Mouse (Mus musculus): ENCODE measurements at regions not wholly inside any gene's neighbourhood (a gene's known extent, or its start where the extent isn't known, plus 50 kb on each side); places are given as distances from the start of the nearest gene placed in this dataset.

DNA sequence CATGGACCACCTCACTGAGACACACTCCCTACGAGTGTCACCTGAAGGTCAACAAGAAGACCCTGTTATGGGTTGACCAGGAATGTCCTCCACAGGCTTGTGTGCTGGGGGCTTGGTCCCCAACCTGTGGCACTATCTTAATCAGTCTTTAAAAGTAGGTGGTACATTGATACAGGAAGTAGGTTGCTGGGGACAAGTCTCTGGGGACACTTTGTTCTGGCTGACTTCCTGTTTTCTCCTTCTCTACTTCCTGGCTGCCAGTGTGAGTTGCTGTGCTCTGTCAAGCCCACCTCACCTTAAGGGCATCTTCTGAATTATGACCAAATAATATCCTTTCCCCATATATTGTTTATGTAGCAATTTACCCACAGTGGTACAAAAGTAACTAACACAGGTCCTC is 96.1 kb downstream of the Cct6b start:
- Histone ChIP-seq H3K9ac (ENCODE audit: low read depth, low read length) (no peak overlapping the region), H3K36me3 (ENCODE audit: control insufficient read depth, insufficient read depth, low read length) (no peaks in the 10 kb centered on the region), H3K27me3 (replicated peaks; ENCODE audit: control insufficient read depth, insufficient read depth, low read length) (no peaks in the 10 kb centered on the region), H3K27ac (ENCODE audit: low read depth, low read length) (no peak overlapping the region), H3K4me1 (replicated peaks; ENCODE audit: control insufficient read depth, insufficient read depth, low read length) (no peaks in the 10 kb centered on the region), H3K9me3 (ENCODE audit: control insufficient read depth, low read length) (no peaks in the 10 kb centered on the region), H3K4me2 (no peak overlapping the region), H3K4me3 (ENCODE audit: low read depth, low read length) (no peak overlapping the region)
- WGBS, result 80% methylated on average over 1 of the region's 1 CpGs
- DNase-seq (ENCODE audit: low spot score), result no peak
- no peak for ATAC-seq (replicated peaks; ENCODE audit: low FRiP score)

DNA sequence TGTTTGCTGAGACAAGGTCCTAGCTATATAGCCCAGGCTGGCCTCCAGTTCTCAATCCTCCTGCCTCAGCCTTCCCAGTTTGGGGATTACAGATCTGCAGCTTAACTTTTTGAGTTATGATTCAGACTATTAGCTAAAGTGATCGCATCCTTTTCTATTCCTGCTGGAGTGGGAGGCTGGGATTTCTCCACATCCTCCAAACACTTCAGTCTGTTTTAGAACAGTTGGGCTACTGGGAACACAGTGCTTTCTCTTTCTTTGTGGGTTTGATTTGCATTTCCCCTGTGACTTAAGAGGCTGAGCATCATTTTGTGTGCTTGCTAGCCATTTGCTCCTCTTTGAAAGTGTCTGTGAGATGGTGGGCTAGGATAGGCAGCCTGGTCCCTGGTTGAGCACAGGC is 100.0 kb downstream of the Cct6b start:
- ATAC-seq (replicated peaks; ENCODE audit: low FRiP score), result no peak
- Histone ChIP-seq H3K4me2 (no peak overlapping the region), H3K9ac (ENCODE audit: low read depth, low read length) (no peak overlapping the region), H3K9me3 (ENCODE audit: control insufficient read depth, low read length) (no peaks in the 10 kb centered on the region), H3K36me3 (ENCODE audit: control insufficient read depth, insufficient read depth, low read length) (no peaks in the 10 kb centered on the region), H3K27ac (ENCODE audit: low read depth, low read length) (no peak overlapping the region), H3K4me1 (replicated peaks; ENCODE audit: control insufficient read depth, insufficient read depth, low read length) (no peaks in the 10 kb centered on the region), H3K27me3 (replicated peaks; ENCODE audit: control insufficient read depth, insufficient read depth, low read length) (no peaks in the 10 kb centered on the region; the same call in 1 of the 2 replicates), H3K4me3 (ENCODE audit: low read depth, low read length) (no peak overlapping the region)
- WGBS, result 85% methylated on average over 1 of the region's 1 CpGs
- DNase-seq (ENCODE audit: low spot score), result no peak

- WGBS, result 30% methylated on average over 3 of the region's 3 CpGs
- no peaks in the 10 kb centered on the region; the same call in 1 of the 2 replicates for H3K27me3 ChIP-seq (replicated peaks; ENCODE audit: control insufficient read depth, insufficient read depth, low read length)
- H3K4me1 ChIP-seq (replicated peaks; ENCODE audit: control insufficient read depth, insufficient read depth, low read length), result no peaks in the 10 kb centered on the region
- no peak overlapping the region for H3K4me2 ChIP-seq
- H3K9me3 ChIP-seq (ENCODE audit: control insufficient read depth, low read length), result no peaks in the 10 kb centered on the region
- no peak for DNase-seq (ENCODE audit: low spot score)
- no peak overlapping the region for H3K27ac ChIP-seq (ENCODE audit: low read depth, low read length)
- H3K36me3 ChIP-seq (ENCODE audit: control insufficient read depth, insufficient read depth, low read length), result no peaks in the 10 kb centered on the region
- no peak overlapping the region for H3K9ac ChIP-seq (ENCODE audit: low read depth, low read length)
- no peak for ATAC-seq (replicated peaks; ENCODE audit: low FRiP score)
- H3K4me3 ChIP-seq (ENCODE audit: low read depth, low read length), result no peak overlapping the region
Observed at GRCm38 (mm10) chr11:82662086-82662485, 102.0 kb downstream of the Cct6b start.

- 43% methylated on average over 5 of the region's 5 CpGs for WGBS
- Histone ChIP-seq H3K9ac (ENCODE audit: low read depth, low read length) (no peak overlapping the region), H3K27me3 (replicated peaks; ENCODE audit: control insufficient read depth, insufficient read depth, low read length) (no peaks in the 10 kb centered on the region), H3K36me3 (ENCODE audit: control insufficient read depth, insufficient read depth, low read length) (no peaks in the 10 kb centered on the region), H3K27ac (ENCODE audit: low read depth, low read length) (no peak overlapping the region), H3K4me2 (no peak overlapping the region), H3K4me3 (ENCODE audit: low read depth, low read length) (no peak overlapping the region), H3K4me1 (replicated peaks; ENCODE audit: control insufficient read depth, insufficient read depth, low read length) (no peaks in the 10 kb centered on the region), H3K9me3 (ENCODE audit: control insufficient read depth, low read length) (no peaks in the 10 kb centered on the region)
- DNase-seq (ENCODE audit: low spot score) (no peak), ATAC-seq (replicated peaks; ENCODE audit: low FRiP score) (no peak)
Observed at GRCm38 (mm10) chr11:82651751-82652150, 112.4 kb downstream of the Cct6b start.

GRCm38 (mm10) chr11:82638513-82638912 is 125.6 kb downstream of the Cct6b start:
- DNase-seq (ENCODE audit: low spot score) (no peak), ATAC-seq (replicated peaks; ENCODE audit: low FRiP score) (no peak)
- Histone ChIP-seq H3K4me3 (ENCODE audit: low read depth, low read length) (no peak overlapping the region), H3K9me3 (ENCODE audit: control insufficient read depth, low read length) (no peaks in the 10 kb centered on the region), H3K27ac (ENCODE audit: low read depth, low read length) (no peak overlapping the region), H3K4me1 (replicated peaks; ENCODE audit: control insufficient read depth, insufficient read depth, low read length) (no peaks in the 10 kb centered on the region), H3K9ac (ENCODE audit: low read depth, low read length) (no peak overlapping the region), H3K36me3 (ENCODE audit: control insufficient read depth, insufficient read depth, low read length) (no peaks in the 10 kb centered on the region), H3K4me2 (no peak overlapping the region), H3K27me3 (replicated peaks; ENCODE audit: control insufficient read depth, insufficient read depth, low read length) (no peaks in the 10 kb centered on the region)
- WGBS, result 51% methylated on average over 4 of the region's 4 CpGs

DNA sequence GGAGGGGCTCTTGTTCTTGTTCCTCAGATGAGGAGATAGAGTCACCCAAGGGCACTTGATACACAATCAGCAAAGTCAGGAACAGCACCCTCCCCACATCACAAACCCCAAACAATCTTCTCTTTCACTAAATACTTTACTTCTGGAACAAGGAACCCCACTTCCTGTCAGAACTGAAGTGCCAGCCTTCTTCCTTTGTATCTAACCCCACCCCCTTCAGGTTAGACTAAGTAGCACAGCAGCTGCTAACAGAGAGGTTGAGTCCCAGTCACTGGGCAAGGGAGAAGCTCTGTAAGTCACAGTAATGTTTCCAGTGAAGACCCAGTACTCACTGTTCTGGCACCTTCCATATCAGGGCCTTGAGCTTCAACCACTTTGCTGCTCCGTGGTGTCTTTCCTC is 131.9 kb downstream of the Cct6b start:
- H3K4me3 ChIP-seq (ENCODE audit: low read depth, low read length), result no peak overlapping the region
- ATAC-seq (replicated peaks; ENCODE audit: low FRiP score), result no peak
- WGBS, result 84% methylated on average over 1 of the region's 1 CpGs

DNA sequence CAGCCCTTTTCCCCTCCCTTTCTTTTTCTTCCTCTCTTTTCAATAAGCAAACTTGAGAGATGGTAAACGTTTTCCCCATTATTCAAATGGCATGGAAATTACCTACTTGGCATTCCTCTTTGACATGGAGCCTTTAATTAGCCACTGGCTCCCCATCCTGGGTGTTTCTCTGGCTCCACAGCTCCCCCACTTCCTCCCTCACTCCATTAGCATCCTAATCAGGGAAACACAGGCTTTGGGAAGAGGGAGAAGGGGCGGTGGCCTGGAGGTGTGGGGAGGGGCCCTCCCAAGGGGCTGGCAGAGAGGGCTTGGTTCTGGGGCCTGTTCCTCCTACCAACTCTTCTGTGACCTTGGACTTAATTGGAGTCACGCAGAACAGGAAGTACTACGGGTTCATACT is 132.7 kb downstream of the Cct6b start:
- Histone ChIP-seq H3K4me2 (no peak overlapping the region), H3K4me1 (replicated peaks; ENCODE audit: control insufficient read depth, insufficient read depth, low read length) (no peaks in the 10 kb centered on the region), H3K9ac (ENCODE audit: low read depth, low read length) (no peak overlapping the region), H3K4me3 (ENCODE audit: low read depth, low read length) (no peak overlapping the region), H3K36me3 (ENCODE audit: control insufficient read depth, insufficient read depth, low read length) (no peaks in the 10 kb centered on the region), H3K27ac (ENCODE audit: low read depth, low read length) (no peak overlapping the region), H3K27me3 (replicated peaks; ENCODE audit: control insufficient read depth, insufficient read depth, low read length) (no peaks in the 10 kb centered on the region), H3K9me3 (ENCODE audit: control insufficient read depth, low read length) (no peaks in the 10 kb centered on the region)
- ATAC-seq (replicated peaks; ENCODE audit: low FRiP score) (no peak), DNase-seq (ENCODE audit: low spot score) (no peak)
- WGBS, result 36% methylated on average over 4 of the region's 4 CpGs

More for the DNA sequence above, 131.9 kb downstream of the Cct6b start:
- Histone ChIP-seq H3K27ac (ENCODE audit: low read depth, low read length) (no peak overlapping the region), H3K4me2 (no peak overlapping the region), H3K9ac (ENCODE audit: low read depth, low read length) (no peak overlapping the region), H3K36me3 (ENCODE audit: control insufficient read depth, insufficient read depth, low read length) (no peaks in the 10 kb centered on the region), H3K4me1 (replicated peaks; ENCODE audit: control insufficient read depth, insufficient read depth, low read length) (no peaks in the 10 kb centered on the region), H3K9me3 (ENCODE audit: control insufficient read depth, low read length) (no peaks in the 10 kb centered on the region), H3K27me3 (replicated peaks; ENCODE audit: control insufficient read depth, insufficient read depth, low read length) (no peaks in the 10 kb centered on the region)
- no peak for DNase-seq (ENCODE audit: low spot score)

DNA sequence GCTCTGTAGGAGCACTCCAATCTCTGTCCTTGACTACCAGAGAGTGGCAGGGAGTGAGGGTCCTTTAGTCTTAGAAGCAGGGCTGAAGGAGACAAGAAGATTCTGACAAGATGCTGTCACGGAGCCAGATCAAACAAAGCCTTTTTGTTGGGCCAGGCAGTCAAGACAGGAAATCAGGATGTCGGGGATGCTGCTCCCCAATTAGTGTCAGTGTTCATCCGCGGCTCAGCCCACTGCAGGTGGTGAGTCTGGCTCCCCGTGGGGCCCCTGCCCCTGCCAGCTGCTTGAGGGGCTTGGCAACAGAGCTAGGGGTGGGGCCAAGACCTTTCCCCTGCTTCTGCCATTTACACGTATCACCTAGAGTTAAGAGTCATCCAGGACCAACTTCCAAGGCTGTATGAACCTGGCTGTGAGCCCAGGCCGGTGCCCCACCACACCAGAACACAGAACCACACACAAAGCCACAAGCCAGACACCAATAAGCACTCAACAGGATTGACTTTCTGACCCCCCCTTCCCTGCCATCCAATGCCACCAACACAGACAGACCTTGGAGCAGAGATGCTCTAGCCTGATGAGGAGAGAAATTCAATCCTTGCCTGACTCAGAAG is 137.5 kb downstream of the Cct6b start:
- Histone ChIP-seq H3K4me3 (ENCODE audit: low read depth, low read length) (no peak overlapping the region), H3K4me2 (no peak overlapping the region), H3K9ac (ENCODE audit: low read depth, low read length) (no peak overlapping the region), H3K9me3 (ENCODE audit: control insufficient read depth, low read length) (no peaks in the 10 kb centered on the region), H3K4me1 (replicated peaks; ENCODE audit: control insufficient read depth, insufficient read depth, low read length) (no peaks in the 10 kb centered on the region), H3K36me3 (ENCODE audit: control insufficient read depth, insufficient read depth, low read length) (no peaks in the 10 kb centered on the region), H3K27me3 (replicated peaks; ENCODE audit: control insufficient read depth, insufficient read depth, low read length) (no peaks in the 10 kb centered on the region), H3K27ac (ENCODE audit: low read depth, low read length) (no peak overlapping the region)
- 43% methylated on average over 7 of the region's 7 CpGs for WGBS
- ATAC-seq (replicated peaks; ENCODE audit: low FRiP score) (no peak), DNase-seq (ENCODE audit: low spot score) (no peak)

DNA sequence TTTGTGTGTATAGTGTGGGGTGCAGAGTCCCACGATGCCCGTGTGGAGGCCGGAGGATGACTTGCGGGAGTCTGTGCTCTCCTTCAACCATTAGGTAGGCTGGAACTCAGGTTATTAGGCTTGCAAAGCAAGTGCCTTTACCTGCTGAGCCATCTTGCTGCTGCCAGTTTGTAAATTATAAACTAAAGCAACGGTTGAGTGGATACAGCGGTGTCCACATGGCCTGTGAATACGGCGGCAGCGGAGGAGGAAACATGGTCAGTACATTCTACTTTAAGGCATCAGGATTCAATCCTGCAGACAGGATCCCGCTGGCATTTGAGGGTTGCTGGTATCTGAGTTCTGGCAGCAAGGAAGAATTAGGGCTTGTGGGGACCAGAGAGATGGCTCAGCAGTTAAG is 143.1 kb downstream of the Cct6b start:
- Histone ChIP-seq H3K27me3 (replicated peaks; ENCODE audit: control insufficient read depth, insufficient read depth, low read length) (peaks cover 7% of the 10 kb centered on the region; the same call in 1 of the 2 replicates), H3K4me2 (no peak overlapping the region), H3K9ac (ENCODE audit: low read depth, low read length) (no peak overlapping the region), H3K36me3 (ENCODE audit: control insufficient read depth, insufficient read depth, low read length) (no peaks in the 10 kb centered on the region), H3K9me3 (ENCODE audit: control insufficient read depth, low read length) (no peaks in the 10 kb centered on the region), H3K4me3 (ENCODE audit: low read depth, low read length) (no peak overlapping the region), H3K27ac (ENCODE audit: low read depth, low read length) (no peak overlapping the region), H3K4me1 (replicated peaks; ENCODE audit: control insufficient read depth, insufficient read depth, low read length) (no peaks in the 10 kb centered on the region)
- 87% methylated on average over 10 of the region's 10 CpGs for WGBS
- no peak for DNase-seq (ENCODE audit: low spot score)
- no peak for ATAC-seq (replicated peaks; ENCODE audit: low FRiP score)
